9 mouse cellular contexts compared by ENCODE assay signal in the genomic region with DNA sequence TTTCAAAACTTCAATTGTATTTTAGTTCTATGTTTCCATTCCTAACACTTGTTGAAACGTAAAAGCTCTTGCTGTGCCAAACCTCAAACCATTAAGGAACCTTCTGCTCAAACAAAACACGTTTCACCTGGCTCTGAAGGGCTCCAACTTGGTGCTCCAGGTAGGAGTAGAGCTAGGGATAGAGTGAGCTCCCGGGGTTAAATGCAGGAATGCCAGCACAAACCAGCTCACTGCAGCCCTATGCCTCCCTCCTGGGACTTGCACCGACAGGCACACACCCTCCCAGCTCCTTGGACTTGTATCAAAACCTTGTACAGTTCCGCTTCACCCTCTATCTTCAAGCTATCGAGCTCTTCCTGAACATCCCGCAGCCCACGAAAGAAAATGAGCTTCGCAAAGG.
DNase-seq lines count a peak whose midpoint lies in the region; ATAC-seq and TF ChIP-seq lines count a peak whose summit lies in the region.
"Had no signal": no experiment of that assay in that cellular context is flagged by ENCODE, and none has a peak within 500 bp of the region (broad histone marks: within the 10 kb centered on the region; RNA-seq: fewer than 3 reads in every experiment).

No protein-coding gene starts in this region.

- peak overlapping the region; percentile 40; the same call in 1 of the 2 replicates for H3K9ac ChIP-seq in heart, adult 2 months (ENCODE audit: low read depth, low read length)
- no peak overlapping the region for H3K9ac ChIP-seq in embryonic facial prominence, embryonic 15.5 days

- no peak for TF ChIP-seq POLR2A in heart, adult 2 months (IDR thresholded peaks at IDR 0.05; ENCODE audit: insufficient read depth, low read depth, low read length)

- H3K4me3 ChIP-seq in heart, adult 2 months: peak overlapping the region; percentile 57
- H3K4me3 ChIP-seq in embryonic facial prominence, embryonic 15.5 days (replicated peaks): peak overlapping the region; percentile 55; the same call in 1 of the 2 replicates

- H3K36me3 ChIP-seq in heart, adult 2 months (ENCODE audit: control insufficient read depth, insufficient read depth, low read length): peaks cover 4% of the 10 kb centered on the region; the same call in 1 of the 2 replicates
- H3K36me3 ChIP-seq in embryonic facial prominence, embryonic 15.5 days: no peaks in the 10 kb centered on the region

- WGBS in heart, adult 2 months: 29% methylated on average over 9 of the region's 9 CpGs
- WGBS in embryonic facial prominence, embryonic 15.5 days: 21% methylated on average over 9 of the region's 9 CpGs

- peaks cover 15% of the 10 kb centered on the region for H3K4me1 ChIP-seq in heart, adult 2 months (ENCODE audit: control insufficient read depth, insufficient read depth, low read length)
- H3K4me1 ChIP-seq in embryonic facial prominence, embryonic 15.5 days: peaks cover 22% of the 10 kb centered on the region

- no peak for TF ChIP-seq CTCF in heart, adult 2 months (IDR thresholded peaks at IDR 0.05)

- intact Hi-C loops in heart, adult 2 months (cut with DNase I): loop anchor here (1.0 kb wide), 1 partner anchor 15 kb away; no protein-coding TSS in a partner anchor

- DNase-seq in heart, adult 2 months: peak; percentile 55 to 56
- DNase-seq in heart, postnatal 4 days: no peak
- peak; percentile 16 for DNase-seq in kidney, adult 11 months
- peak; percentile 13 for DNase-seq in lung, postnatal 25 days (ENCODE audit: low spot score)
- no peak for DNase-seq in cerebellum, adult 9-10 months
- DNase-seq in cerebellum, adult 9-11 months: no peak
- DNase-seq in cerebellum, adult 18-20 months: no peak
- DNase-seq: layer of hippocampus, postnatal 36 days had no signal

- peak overlapping the region; percentile 95 for H3K4me2 ChIP-seq in embryonic facial prominence, embryonic 15.5 days (replicated peaks)

- H3K27ac ChIP-seq in heart, adult 2 months: peak overlapping the region; percentile 98
- H3K27ac ChIP-seq in embryonic facial prominence, embryonic 15.5 days (replicated peaks): peak overlapping the region; percentile 75

- TF ChIP-seq EP300 in heart, adult 2 months (IDR thresholded peaks at IDR 0.05; ENCODE audit: insufficient read depth, low read depth, low read length): no peak

- H3K9me3 ChIP-seq in embryonic facial prominence, embryonic 15.5 days (replicated peaks): no peaks in the 10 kb centered on the region

- no peak for ATAC-seq in embryonic facial prominence, embryonic 15.5 days (ENCODE audit: insufficient number of reproducible peaks, low FRiP score, low TSS enrichment, low read depth)

- H3K27me3 ChIP-seq in heart, adult 2 months (ENCODE audit: control insufficient read depth, insufficient read depth, low read length): no peaks in the 10 kb centered on the region
- H3K27me3 ChIP-seq in embryonic facial prominence, embryonic 15.5 days: no peaks in the 10 kb centered on the region

- no peaks in the 10 kb centered on the region; the same call in 1 of the 2 replicates for H3K79me2 ChIP-seq in heart, adult 2 months (replicated peaks; ENCODE audit: control insufficient read depth, insufficient read depth, low read length)

Comparison
In these comparisons a context has a peak if more than half of its experiments do, and no peak if none do; other contexts are left out.
1. DNase-seq: peak in heart, adult 2 months (2 of 2), kidney, adult 11 months (single experiment) and lung, postnatal 25 days (single experiment); none in heart, postnatal 4 days (single experiment), cerebellum, adult 9-10 months (single experiment), cerebellum, adult 9-11 months (single experiment) and cerebellum, adult 18-20 months (0 of 2).